Mouse (Mus musculus): ENCODE measurements at regions not wholly inside any gene's neighbourhood (a gene's known extent, or its start where the extent isn't known, plus 50 kb on each side); places are given as distances from the start of the nearest gene placed in this dataset.

GRCm38 (mm10) chr3:144029611-144030010, 175.4 kb downstream of the Lmo4 start:
- TF ChIP-seq CTCF (IDR thresholded peaks at IDR 0.05; ENCODE audit: low read depth) (no peak), EP300 (optimal IDR thresholded peaks at IDR 0.05) (no peak)
